Mouse (Mus musculus) kidney, embryonic 14.5 days (tissue): Measurements from ENCODE around the gene Lefty2. TPM values are rescaled to one million over a fixed set of nuclear protein-coding genes. Genes with fewer than 3 reads are reported as not detected.
"Not testable (repeated sequence)": the region's sequence is repeated elsewhere in the genome, so short reads cannot be mapped to it uniquely, and the experiment has no call there.

Experiments used
- ATAC-seq: fragments of 200-750 bp; cut with Nextera tagmentation; 2 replicates; pipeline ENCODE4 v1.8.0; 2017; ENCODE audit warnings: moderate number of reproducible peaks, mild to moderate bottlenecking, moderate TSS enrichment, moderate library complexity; ENCODE audit not compliant: low FRiP score, low TSS enrichment
- H3K27ac ChIP-seq: fragments of 300-500 bp; sonication (generic); 2 replicates; pipeline ENCODE4 v1.5.1; 2014; ENCODE audit warnings: low read depth, mild to moderate bottlenecking, low read length, moderate library complexity, mixed read lengths
- H3K27me3 ChIP-seq: fragments of 300-500 bp; sonication (generic); 2 replicates; pipeline ENCODE4 v1.6.1; 2014; ENCODE audit warnings: mild to moderate bottlenecking, low read length; ENCODE audit not compliant: control insufficient read depth, insufficient read depth
- H3K36me3 ChIP-seq: fragments of 300-500 bp; sonication (generic); 2 replicates; pipeline ENCODE4 v1.6.1; 2014; ENCODE audit warnings: low read length, mixed read lengths; ENCODE audit not compliant: control insufficient read depth, insufficient read depth
- H3K4me1 ChIP-seq: fragments of 300-500 bp; sonication (generic); 2 replicates; pipeline ENCODE4 v1.6.1; 2014; ENCODE audit warnings: low read length, mixed read lengths; ENCODE audit not compliant: control insufficient read depth, insufficient read depth
- H3K4me2 ChIP-seq: fragments of 300-500 bp; sonication (generic); replicated peaks from 2 replicates; pipeline ENCODE4 v1.6.1; 2014; ENCODE audit warnings: low read depth, mild to moderate bottlenecking, low read length
- H3K4me3 ChIP-seq: fragments of 300-500 bp; sonication (generic); 2 replicates; pipeline ENCODE4 v1.5.1; 2014; ENCODE audit warnings: mild to moderate bottlenecking, low read length
- H3K9ac ChIP-seq: fragments of 300-500 bp; sonication (generic); 2 replicates; pipeline ENCODE4 v1.6.1; 2014; ENCODE audit warnings: low read depth, mild to moderate bottlenecking, low read length, moderate library complexity
- H3K9me3 ChIP-seq: fragments of 300-500 bp; sonication (generic); 2 replicates; pipeline ENCODE4 v1.6.1; 2016; ENCODE audit warnings: low read length; ENCODE audit not compliant: control insufficient read depth
- WGBS: fragments of 180-500 bp; shearing (Covaris S2); extraction: QIAGEN DNeasy Blood & Tissue Kit; methylation state at CpG from one replicate; pipeline ENCODE4 v1.1.7; 2014; 5-methylcytosine and 5-hydroxymethylcytosine counted together
- polyA plus RNA-seq: library from polyadenylated mRNA; unstranded; fragments of >200 nt; fragmentation: Nextera tagmentation; extraction: Ambion mirVana; gene quantifications from 2 replicates; pipeline ENCODE4 v1.2.1, GENCODE M21; 2014

Lefty2 gene
- polyA plus RNA-seq, 1 experiment from 2014 or later = not detected

GRCm38 (mm10) chr1:180936610-180937398 lies 43.9 kb downstream of the Lefty2 start:
- H3K27me3 ChIP-seq = peaks cover 46% of the 10 kb centered on the region
- peak overlapping the region; percentile 37 for H3K4me2 ChIP-seq
- H3K9ac ChIP-seq = 0 out of 2 replicates have a peak overlapping the region, but pooled peaks have one; percentile 18
- ATAC-seq = peak; percentile 86
- H3K4me3 ChIP-seq = peak overlapping the region; percentile 26
- H3K9me3 ChIP-seq, H3K36me3 ChIP-seq, H3K4me1 ChIP-seq, H3K27ac ChIP-seq: not testable (repeated sequence)
- WGBS = 3% methylated on average over 33 of the region's 41 CpGs

GRCm38 (mm10) chr1:180937631-180938030 lies 44.7 kb downstream of the Lefty2 start:
- not testable (repeated sequence) for H3K4me2 ChIP-seq, H3K4me1 ChIP-seq, H3K9ac ChIP-seq, H3K4me3 ChIP-seq, H3K36me3 ChIP-seq, H3K27ac ChIP-seq, H3K9me3 ChIP-seq, ATAC-seq
- 25% methylated on average over 13 of the region's 13 CpGs for WGBS
- peaks cover 46% of the 10 kb centered on the region for H3K27me3 ChIP-seq

- 0 out of 2 replicates have a peak, but pooled peaks cover 11% of the 10 kb centered on the region for H3K4me1 ChIP-seq
- not testable (repeated sequence) for H3K9ac ChIP-seq, H3K27ac ChIP-seq, H3K4me3 ChIP-seq, H3K9me3 ChIP-seq, H3K4me2 ChIP-seq, ATAC-seq, H3K36me3 ChIP-seq
- WGBS = 82% methylated on average over 2 of the region's 2 CpGs
- peaks cover 46% of the 10 kb centered on the region for H3K27me3 ChIP-seq
Measured at GRCm38 (mm10) chr1:180938781-180939180, 45.9 kb downstream of the Lefty2 start.

- ATAC-seq = no peak
- Histone ChIP-seq H3K9me3 (no peaks in the 10 kb centered on the region), H3K4me1 (peaks cover 16% of the 10 kb centered on the region; the same call in 1 of the 2 replicates), H3K9ac (no peak overlapping the region), H3K36me3 (no peaks in the 10 kb centered on the region), H3K27me3 (peaks cover 25% of the 10 kb centered on the region), H3K27ac (no peak overlapping the region), H3K4me3 (no peak overlapping the region), H3K4me2 (no peak overlapping the region)
- 77% methylated on average over 7 of the region's 7 CpGs for WGBS
Measured at GRCm38 (mm10) chr1:180940776-180941460, 48.0 kb downstream of the Lefty2 start.

GRCm38 (mm10) chr1:180941726-180942125 lies 48.8 kb downstream of the Lefty2 start:
- H3K36me3 ChIP-seq = no peaks in the 10 kb centered on the region
- no peaks in the 10 kb centered on the region for H3K9me3 ChIP-seq
- peak overlapping the region; percentile 93 for H3K4me2 ChIP-seq
- H3K4me1 ChIP-seq = peaks cover 18% of the 10 kb centered on the region; the same call in 1 of the 2 replicates
- H3K27me3 ChIP-seq = peaks cover 22% of the 10 kb centered on the region; the same call in 1 of the 2 replicates
- H3K27ac ChIP-seq = no peak overlapping the region
- 3% methylated on average over 18 of the region's 18 CpGs for WGBS
- peak overlapping the region; percentile 75 for H3K9ac ChIP-seq
- H3K4me3 ChIP-seq = peak overlapping the region; percentile 84
- ATAC-seq = peak; percentile 6; the same call in 1 of the 2 replicates

GRCm38 (mm10) chr1:180942166-180943031 lies 49.5 kb downstream of the Lefty2 start, which contains the start of gene Tmem63a:
Gene Tmem63a, plus strand, starts transcription at chr1:180942344.
- no peak within 1 kb of the TSS for H3K27ac ChIP-seq
- peak within 1 kb of the TSS; percentile 75 for H3K9ac ChIP-seq
- H3K4me2 ChIP-seq = peak within 1 kb of the TSS; percentile 93
- H3K4me1 ChIP-seq = peaks cover 18% of the 10 kb centered on the region; the same call in 1 of the 2 replicates
- ATAC-seq = peak; percentile 63
- peaks cover 18% of the 10 kb centered on the region; the same call in 1 of the 2 replicates for H3K27me3 ChIP-seq
- H3K4me3 ChIP-seq = peak within 1 kb of the TSS; percentile 84
- no peaks in the 10 kb centered on the region for H3K9me3 ChIP-seq
- no peaks in the 10 kb centered on the region for H3K36me3 ChIP-seq
- under 1% methylated on average over 73 of the region's 73 CpGs for WGBS

- Histone ChIP-seq H3K9ac (peak overlapping the region; percentile 75; the same call in 1 of the 2 replicates), H3K36me3 (no peaks in the 10 kb centered on the region), H3K9me3 (no peaks in the 10 kb centered on the region), H3K4me2 (peak overlapping the region; percentile 93), H3K27ac (no peak overlapping the region), H3K4me1 (peaks cover 18% of the 10 kb centered on the region; the same call in 1 of the 2 replicates), H3K27me3 (peaks cover 11% of the 10 kb centered on the region; the same call in 1 of the 2 replicates), H3K4me3 (peak overlapping the region; percentile 84)
- 55% methylated on average over 11 of the region's 11 CpGs for WGBS
- ATAC-seq = no peak
Measured at GRCm38 (mm10) chr1:180943032-180943644, 50.2 kb downstream of the Lefty2 start.

- no peak overlapping the region for H3K27ac ChIP-seq
- H3K27me3 ChIP-seq = peaks cover 11% of the 10 kb centered on the region; the same call in 1 of the 2 replicates
- no peaks in the 10 kb centered on the region for H3K9me3 ChIP-seq
- H3K4me2 ChIP-seq = no peak overlapping the region
- no peak overlapping the region for H3K4me3 ChIP-seq
- H3K4me1 ChIP-seq = peaks cover 18% of the 10 kb centered on the region; the same call in 1 of the 2 replicates
- WGBS = 53% methylated on average over 1 of the region's 1 CpGs
- H3K9ac ChIP-seq = no peak overlapping the region
- H3K36me3 ChIP-seq = no peaks in the 10 kb centered on the region
- ATAC-seq = no peak
Measured at GRCm38 (mm10) chr1:180943896-180944295, 51.0 kb downstream of the Lefty2 start.
